Mouse (Mus musculus) embryonic facial prominence, embryonic 11.5 days (tissue): ENCODE data around the gene Kcnip4. TPM values are rescaled to one million over a fixed set of nuclear protein-coding genes. Genes with fewer than 3 reads are reported as not detected.

Source experiments
- ATAC-seq: fragments of 200-750 bp; cut with Nextera tagmentation; replicated peaks from 2 replicates; pipeline ENCODE4 v1.8.0; 2017; ENCODE audit warnings: low read depth; ENCODE audit not compliant: insufficient number of reproducible peaks, low FRiP score, low TSS enrichment
- DNase-seq: peaks from one replicate; pipeline ENCODE4 v3.0.0-alpha.2; 2015; ENCODE audit warnings: low spot score
- H3K27ac ChIP-seq: fragments of 300-500 bp; sonication (generic); replicated peaks from 2 replicates; pipeline ENCODE4 v1.5.1; 2014; ENCODE audit warnings: mild to moderate bottlenecking, low read depth, low read length, control low read depth
- H3K27me3 ChIP-seq: fragments of 300-500 bp; sonication (generic); 2 replicates; pipeline ENCODE4 v1.6.1; 2014; ENCODE audit warnings: mild to moderate bottlenecking, low read length, moderate library complexity, mixed read lengths; ENCODE audit not compliant: control insufficient read depth, insufficient read depth
- H3K36me3 ChIP-seq: fragments of 300-500 bp; sonication (generic); replicated peaks from 2 replicates; pipeline ENCODE4 v1.6.1; 2014; ENCODE audit warnings: low read depth, mild to moderate bottlenecking, low read length, moderate library complexity, mixed read lengths; ENCODE audit not compliant: control insufficient read depth, insufficient read depth
- H3K4me1 ChIP-seq: fragments of 300-500 bp; sonication (generic); 2 replicates; pipeline ENCODE4 v1.6.1; 2014; ENCODE audit warnings: low read length, mixed read lengths; ENCODE audit not compliant: control insufficient read depth, insufficient read depth
- H3K4me2 ChIP-seq: fragments of 300-500 bp; sonication (generic); 2 replicates; pipeline ENCODE4 v1.6.1; 2014; ENCODE audit warnings: low read depth, mild to moderate bottlenecking, control low read depth, low read length, moderate library complexity
- H3K4me3 ChIP-seq: fragments of 300-500 bp; sonication (generic); 2 replicates; pipeline ENCODE4 v1.5.1; 2014; ENCODE audit warnings: low read depth, low read length, control low read depth
- H3K9ac ChIP-seq: fragments of 300-500 bp; sonication (generic); replicated peaks from 2 replicates; pipeline ENCODE4 v1.6.1; 2014; ENCODE audit warnings: mild to moderate bottlenecking, control low read depth, low read length
- H3K9me3 ChIP-seq: fragments of 300-500 bp; sonication (generic); replicated peaks from 2 replicates; pipeline ENCODE4 v1.6.1; 2016; ENCODE audit warnings: mild to moderate bottlenecking, low read length, inconsistent platforms, mixed read lengths; ENCODE audit not compliant: control insufficient read depth
- WGBS: fragments of 180-500 bp; shearing (Covaris S2); extraction: QIAGEN DNeasy Blood & Tissue Kit; methylation state at CpG from one replicate; pipeline ENCODE4 v1.1.7; 2014; 5-methylcytosine and 5-hydroxymethylcytosine counted together
- polyA plus RNA-seq: library from polyadenylated mRNA; unstranded; fragments of >200 nt; fragmentation: Nextera tagmentation; extraction: Ambion mirVana; gene quantifications from 2 replicates; pipeline ENCODE4 v1.2.1, GENCODE M21; 2014

Gene Kcnip4
- polyA plus RNA-seq, 1 experiment from 2014 or later: 2.9 TPM

GRCm38 (mm10) chr5:49350126-49350909 is 174.4 kb downstream of the Kcnip4 start:
- ATAC-seq (peak; percentile 52; the same call in 1 of the 2 replicates), DNase-seq (peak; percentile 78)
- no peak overlapping the region for H3K9ac ChIP-seq
- H3K4me3 ChIP-seq: no peak overlapping the region
- WGBS: 31% methylated on average over 4 of the region's 4 CpGs
- H3K9me3 ChIP-seq: no peaks in the 10 kb centered on the region
- H3K27ac ChIP-seq: no peak overlapping the region
- H3K4me1 ChIP-seq: no peaks in the 10 kb centered on the region
- no peak overlapping the region for H3K4me2 ChIP-seq
- no peaks in the 10 kb centered on the region for H3K36me3 ChIP-seq
- no peaks in the 10 kb centered on the region for H3K27me3 ChIP-seq

- DNase-seq: no peak
- Histone ChIP-seq H3K4me1 (no peaks in the 10 kb centered on the region), H3K4me3 (no peak overlapping the region), H3K9me3 (no peaks in the 10 kb centered on the region), H3K4me2 (no peak overlapping the region), H3K36me3 (no peaks in the 10 kb centered on the region), H3K27me3 (no peaks in the 10 kb centered on the region), H3K9ac (no peak overlapping the region), H3K27ac (no peak overlapping the region)
- ATAC-seq: no peak
- WGBS: 83% methylated on average over 5 of the region's 5 CpGs
Observed at GRCm38 (mm10) chr5:49349541-49349940, 175.2 kb downstream of the Kcnip4 start.

GRCm38 (mm10) chr5:49348511-49348910 is 176.2 kb downstream of the Kcnip4 start:
- WGBS: 81% methylated on average over 5 of the region's 5 CpGs
- Histone ChIP-seq H3K27me3 (no peaks in the 10 kb centered on the region), H3K4me2 (no peak overlapping the region), H3K36me3 (no peaks in the 10 kb centered on the region), H3K4me1 (no peaks in the 10 kb centered on the region), H3K9ac (no peak overlapping the region), H3K4me3 (no peak overlapping the region), H3K9me3 (no peaks in the 10 kb centered on the region), H3K27ac (no peak overlapping the region)
- no peak for DNase-seq
- ATAC-seq: no peak

- Histone ChIP-seq H3K27ac (no peak overlapping the region), H3K4me3 (no peak overlapping the region), H3K27me3 (no peaks in the 10 kb centered on the region), H3K4me1 (no peaks in the 10 kb centered on the region), H3K9ac (no peak overlapping the region), H3K9me3 (no peaks in the 10 kb centered on the region), H3K4me2 (no peak overlapping the region), H3K36me3 (no peaks in the 10 kb centered on the region)
- ATAC-seq (no peak), DNase-seq (no peak)
- 77% methylated on average over 1 of the region's 1 CpGs for WGBS
Observed at GRCm38 (mm10) chr5:49344606-49345005, 180.1 kb downstream of the Kcnip4 start.

DNA sequence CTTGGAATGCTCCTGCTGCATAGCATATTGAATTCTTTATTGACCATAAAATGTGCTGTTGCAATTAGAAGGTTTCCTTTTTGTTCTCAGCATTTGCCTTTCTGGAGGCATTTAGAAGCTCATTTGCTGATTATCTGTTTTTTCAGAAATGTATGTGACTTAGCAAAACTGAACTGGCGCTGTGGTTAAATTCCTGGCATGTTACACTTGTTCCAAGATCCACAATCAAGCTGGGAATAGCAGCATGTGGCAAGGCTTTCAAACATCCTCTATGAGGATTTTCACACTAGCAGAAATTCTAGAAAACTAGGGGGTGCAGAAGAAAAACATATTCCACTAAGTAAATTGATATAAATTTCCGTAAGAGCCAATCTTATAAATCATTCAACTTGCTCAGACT is 187.5 kb downstream of the Kcnip4 start:
- no peak overlapping the region for H3K27ac ChIP-seq
- no peaks in the 10 kb centered on the region for H3K27me3 ChIP-seq
- ATAC-seq: no peak

DNA sequence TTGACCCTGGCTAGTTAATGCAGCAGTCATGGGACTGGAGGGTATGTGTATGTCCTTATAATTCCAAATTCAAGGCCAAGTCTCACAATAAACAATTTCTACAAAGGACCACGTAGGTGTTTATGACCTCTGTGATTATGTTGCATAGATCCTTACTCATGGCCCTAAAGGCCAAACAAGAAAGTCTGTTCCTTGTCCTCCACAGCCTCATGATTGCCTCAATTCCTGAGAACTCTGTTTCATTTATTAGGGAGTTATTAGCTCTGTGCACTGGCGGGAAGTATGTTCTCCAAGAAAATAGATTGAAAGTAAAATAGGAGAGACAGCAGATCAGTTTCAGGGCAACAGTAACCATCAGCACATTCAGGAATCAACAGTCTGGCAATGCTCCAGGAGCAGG is 191.6 kb downstream of the Kcnip4 start:
- no peaks in the 10 kb centered on the region for H3K36me3 ChIP-seq
- H3K4me1 ChIP-seq: no peaks in the 10 kb centered on the region
- 79% methylated on average over 2 of the region's 2 CpGs for WGBS
- H3K27me3 ChIP-seq: no peaks in the 10 kb centered on the region
- H3K4me2 ChIP-seq: no peak overlapping the region
- no peak overlapping the region for H3K9ac ChIP-seq
- H3K4me3 ChIP-seq: no peak overlapping the region
- no peak for DNase-seq
- H3K27ac ChIP-seq: no peak overlapping the region
- no peaks in the 10 kb centered on the region for H3K9me3 ChIP-seq
- no peak for ATAC-seq

More for the DNA sequence above, 187.5 kb downstream of the Kcnip4 start:
- WGBS: 71% methylated on average over 2 of the region's 2 CpGs
- DNase-seq: no peak
- H3K9ac ChIP-seq: no peak overlapping the region
- H3K9me3 ChIP-seq: no peaks in the 10 kb centered on the region
- H3K4me3 ChIP-seq: no peak overlapping the region
- no peak overlapping the region for H3K4me2 ChIP-seq
- no peaks in the 10 kb centered on the region for H3K36me3 ChIP-seq
- no peaks in the 10 kb centered on the region for H3K4me1 ChIP-seq

- WGBS: 89% methylated on average over 1 of the region's 1 CpGs
- Histone ChIP-seq H3K4me2 (no peak overlapping the region), H3K27me3 (no peaks in the 10 kb centered on the region), H3K36me3 (no peaks in the 10 kb centered on the region), H3K4me3 (no peak overlapping the region), H3K4me1 (no peaks in the 10 kb centered on the region), H3K9me3 (no peaks in the 10 kb centered on the region), H3K9ac (no peak overlapping the region), H3K27ac (no peak overlapping the region)
- ATAC-seq (no peak), DNase-seq (no peak)
Observed at GRCm38 (mm10) chr5:49329023-49329422, 195.7 kb downstream of the Kcnip4 start.

DNA sequence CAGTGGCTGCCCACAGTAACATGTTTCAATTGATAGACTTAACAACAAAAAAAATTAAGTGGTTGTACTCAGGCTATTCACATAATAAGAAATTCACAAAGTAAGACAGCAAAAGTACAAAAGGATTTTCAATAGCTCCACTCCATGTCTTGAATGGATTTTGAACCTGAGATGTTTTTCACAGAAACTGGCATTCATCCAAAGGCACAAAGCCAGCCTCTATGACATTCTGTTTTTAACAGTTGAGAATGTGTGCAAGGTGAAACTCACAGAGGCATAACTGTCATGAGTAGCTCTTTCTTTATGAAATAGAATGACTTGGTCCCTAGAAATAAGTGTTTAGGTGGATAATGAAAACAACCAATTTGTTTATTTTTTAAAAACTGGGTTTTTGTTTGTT is 206.0 kb downstream of the Kcnip4 start:
- DNase-seq (no peak), ATAC-seq (no peak)
- H3K9me3 ChIP-seq: no peaks in the 10 kb centered on the region
- H3K4me3 ChIP-seq: no peak overlapping the region
- H3K36me3 ChIP-seq: no peaks in the 10 kb centered on the region
- H3K27me3 ChIP-seq: no peaks in the 10 kb centered on the region
- no peak overlapping the region for H3K4me2 ChIP-seq
- no peak overlapping the region for H3K9ac ChIP-seq
- H3K4me1 ChIP-seq: no peaks in the 10 kb centered on the region
- H3K27ac ChIP-seq: no peak overlapping the region
